Mouse (Mus musculus): Measurements from ENCODE around the gene Olfr149. TPM values are rescaled to one million over a fixed set of nuclear protein-coding genes. Genes with fewer than 3 reads are reported as not detected.

Olfr149 gene
- total RNA-seq, 2 experiments from 2014 or later = not detected

DNA sequence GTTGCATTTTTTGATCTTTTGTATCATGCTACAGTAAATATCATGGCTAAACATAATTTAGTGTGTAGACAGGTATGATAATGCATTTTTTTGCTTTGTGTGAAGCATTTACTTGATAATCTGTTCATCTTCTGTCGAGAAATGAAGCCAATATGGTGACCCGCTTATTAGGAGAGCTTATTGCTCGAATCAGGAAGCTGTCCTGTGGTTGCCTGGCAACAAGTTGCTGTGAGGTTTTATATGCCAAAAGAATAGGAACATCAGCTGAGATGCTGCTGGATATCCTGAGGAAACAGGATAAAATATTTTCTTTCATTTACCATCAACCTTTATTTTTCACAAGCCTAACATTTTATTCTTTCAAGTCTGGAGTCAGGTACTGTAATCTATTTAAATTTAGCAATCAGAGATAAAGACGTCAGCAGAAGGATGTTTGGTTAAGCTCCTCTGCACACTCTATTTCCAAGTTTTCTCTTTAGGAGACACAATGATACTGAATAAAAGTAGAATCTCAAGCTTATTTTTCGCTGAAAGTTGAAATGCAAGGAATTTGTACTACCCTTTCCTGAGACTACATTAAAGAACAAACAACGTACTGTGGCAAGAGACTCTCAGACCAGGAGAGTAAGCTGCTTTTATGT is 52.0 kb downstream of the Olfr149 start:
- Histone ChIP-seq H3K4me3 (no peak overlapping the region), H3K27ac (no peak overlapping the region)
- no peak for TF ChIP-seq CTCF (IDR thresholded peaks at IDR 0.05)
- intact Hi-C loops (cut with DNase I) = no loop called here
- no peak for DNase-seq (ENCODE audit: extremely low spot score in 1 of 2, low spot score in 2 of 2)

Other genes starting within 250 kb of the Olfr149 start
- gene Olfr955, start 235.2 kb downstream of the Olfr149 start, total RNA-seq (2021) = not detected
- gene Olfr44, start 213.1 kb downstream of the Olfr149 start, total RNA-seq (2021) = not detected
- gene Olfr957, start 191.3 kb downstream of the Olfr149 start, total RNA-seq (2021) = not detected
- not detected for gene Olfr958, start 153.1 kb downstream of the Olfr149 start, total RNA-seq (2021)
- not detected for gene Olfr959, start 131.5 kb downstream of the Olfr149 start, total RNA-seq (2021)
- gene AW551984, start 102.7 kb downstream of the Olfr149 start, total RNA-seq (2021) = 1 to 10 TPM; 4.5 to 9.2 TPM
- gene Olfr148, start 96.5 kb downstream of the Olfr149 start, total RNA-seq (2021) = not detected
- gene Olfr960, start 85.7 kb downstream of the Olfr149 start, total RNA-seq (2021) = not detected
- not detected for gene Olfr961, start 62.0 kb downstream of the Olfr149 start, total RNA-seq (2021)
- gene Olfr963, start 39.9 kb downstream of the Olfr149 start, total RNA-seq (2021) = not detected
- gene Olfr965, start 4.2 kb upstream of the Olfr149 start, total RNA-seq (2021) = not detected
- not detected for gene Olfr150, start 23.9 kb upstream of the Olfr149 start, total RNA-seq (2021)
- gene Olfr967, start 39.1 kb upstream of the Olfr149 start, total RNA-seq (2021) = not detected
- not detected for gene Olfr968, start 76.1 kb upstream of the Olfr149 start, total RNA-seq (2021)
- gene Olfr969, start 83.8 kb upstream of the Olfr149 start, total RNA-seq (2021) = not detected
- not detected for gene Olfr970, start 101.7 kb upstream of the Olfr149 start, total RNA-seq (2021)
- not detected for gene Olfr971, start 129.8 kb upstream of the Olfr149 start, total RNA-seq (2021)
- not detected for gene Olfr972, start 159.3 kb upstream of the Olfr149 start, total RNA-seq (2021)
- not detected for gene Olfr229, start 200.2 kb upstream of the Olfr149 start, total RNA-seq (2021)
- not detected for gene Olfr974, start 230.4 kb upstream of the Olfr149 start, total RNA-seq (2021)
- gene Olfr975, start 244.9 kb upstream of the Olfr149 start, total RNA-seq (2021) = not detected

Data from left cerebral cortex, adult 2 months (tissue).